Mouse (Mus musculus) liver, adult 2 months (tissue): ENCODE measurements around the gene Tdrd12. TPM values are rescaled to one million over a fixed set of nuclear protein-coding genes. Genes with fewer than 3 reads are reported as not detected.

Experiments used
- DNase-seq: peaks from one replicate; pipeline ENCODE4 v3.0.0-alpha.2; 2011; ENCODE audit warnings: low read depth, low spot score; ENCODE audit errors: extremely low read depth
- H3K27ac ChIP-seq: fragments of 200-500 bp; replicated peaks from 2 replicates; pipeline ENCODE4 v1.5.1; 2012; ENCODE audit warnings: low read depth, mild to moderate bottlenecking, control low read depth, inconsistent platforms, low read length; ENCODE audit not compliant: insufficient read depth
- H3K27me3 ChIP-seq: fragments of 200-500 bp; 2 replicates; pipeline ENCODE4 v1.6.1; 2012; ENCODE audit warnings: mild to moderate bottlenecking, moderate library complexity, low read length, inconsistent platforms; ENCODE audit not compliant: control insufficient read depth, insufficient read depth
- H3K36me3 ChIP-seq: fragments of 200-500 bp; 2 replicates; pipeline ENCODE4 v1.6.1; 2012; ENCODE audit warnings: low read length, inconsistent platforms; ENCODE audit not compliant: control insufficient read depth, insufficient read depth
- H3K4me1 ChIP-seq: fragments of 200-500 bp; 2 replicates; pipeline ENCODE4 v1.6.1; 2011; ENCODE audit warnings: low read length; ENCODE audit not compliant: control insufficient read depth, insufficient read depth
- H3K4me3 ChIP-seq: fragments of 200-500 bp; 2 replicates; pipeline ENCODE4 v1.5.1; 2011; ENCODE audit warnings: low read depth, mild to moderate bottlenecking, control low read depth, low read length, moderate library complexity; ENCODE audit not compliant: insufficient read depth
- H3K79me2 ChIP-seq: fragments of 200-500 bp; 2 replicates; pipeline ENCODE4 v1.6.1; 2012; ENCODE audit warnings: inconsistent platforms, mild to moderate bottlenecking, low read length, moderate library complexity; ENCODE audit not compliant: control insufficient read depth, insufficient read depth
- H3K9ac ChIP-seq: fragments of 200-500 bp; 2 replicates; pipeline ENCODE4 v1.6.1; 2012; ENCODE audit warnings: low read depth, mild to moderate bottlenecking, control low read depth, inconsistent platforms, low read length
- CTCF ChIP-seq: fragments of 200-500 bp; IDR thresholded peaks from 2 replicates; pipeline ENCODE4 v1.5.1; 2011; ENCODE audit warnings: low read depth, low read length, control low read depth
- POLR2A ChIP-seq: fragments of 200-500 bp; IDR thresholded peaks from 2 replicates; pipeline ENCODE4 v1.6.1; 2011; ENCODE audit warnings: low read length, control low read depth; ENCODE audit not compliant: insufficient read depth; ENCODE audit errors: extremely low read depth
- WGBS: fragments of 180-500 bp; shearing (Covaris S2); methylation state at CpG from one replicate; pipeline ENCODE4 v1.1.7; 2018; 5-methylcytosine and 5-hydroxymethylcytosine counted together
- polyA plus RNA-seq: library from polyadenylated mRNA; depleted of rRNA; stranded (reverse); fragments of >200 nt; gene quantifications from 2 replicates; pipeline ENCODE4 v1.2.3, GENCODE M21; 2012
- total RNA-seq: library from RNA; depleted of rRNA; stranded (reverse); fragments of >200 nt; gene quantifications from 2 replicates; pipeline ENCODE4 v1.2.3, GENCODE M21; 2014

The Tdrd12 gene
- total and polyA plus RNA-seq, 2 experiments, result not detected

- no peak for DNase-seq
- no peaks in the 10 kb centered on the region for H3K79me2 ChIP-seq
- TF ChIP-seq CTCF, result no peak
- H3K36me3 ChIP-seq, result no peaks in the 10 kb centered on the region
- H3K4me1 ChIP-seq, result no peaks in the 10 kb centered on the region
- WGBS, result 88% methylated on average over 2 of the region's 2 CpGs
- no peaks in the 10 kb centered on the region for H3K27me3 ChIP-seq
- no peak overlapping the region for H3K27ac ChIP-seq
- no peak overlapping the region for H3K9ac ChIP-seq
- H3K4me3 ChIP-seq, result no peak overlapping the region
Measured at GRCm38 (mm10) chr7:35564067-35564865, 26.7 kb upstream of the Tdrd12 start.

DNA sequence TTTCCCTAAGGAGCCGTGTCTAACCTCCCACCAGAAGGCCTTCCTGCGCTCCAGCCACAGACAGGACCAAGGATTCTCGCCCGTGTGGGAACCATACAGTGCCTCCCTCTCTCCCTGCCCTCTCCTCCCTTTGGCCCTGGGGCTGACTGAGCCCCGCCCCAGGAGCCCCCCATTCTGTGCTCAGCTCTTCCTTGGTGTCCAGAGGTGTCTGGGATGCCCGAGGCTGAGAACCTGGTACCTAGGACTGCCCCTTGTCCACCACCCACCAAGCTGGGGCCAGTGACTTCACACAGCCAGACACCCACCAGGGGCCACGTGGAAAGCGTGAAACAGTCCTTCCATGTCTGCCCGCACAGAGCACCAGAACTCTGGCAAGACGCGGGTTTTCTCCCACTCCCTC lies 25.5 kb upstream of the Tdrd12 start:
- H3K4me1 ChIP-seq, result peaks cover 7% of the 10 kb centered on the region
- H3K9ac ChIP-seq, result no peak overlapping the region
- H3K27me3 ChIP-seq, result no peaks in the 10 kb centered on the region
- WGBS, result 83% methylated on average over 11 of the region's 11 CpGs
- H3K36me3 ChIP-seq, result no peaks in the 10 kb centered on the region
- no peak overlapping the region for H3K27ac ChIP-seq
- H3K4me3 ChIP-seq, result no peak overlapping the region
- TF ChIP-seq CTCF (no peak), POLR2A (no peak)
- no peak for DNase-seq
- H3K79me2 ChIP-seq, result no peaks in the 10 kb centered on the region

DNA sequence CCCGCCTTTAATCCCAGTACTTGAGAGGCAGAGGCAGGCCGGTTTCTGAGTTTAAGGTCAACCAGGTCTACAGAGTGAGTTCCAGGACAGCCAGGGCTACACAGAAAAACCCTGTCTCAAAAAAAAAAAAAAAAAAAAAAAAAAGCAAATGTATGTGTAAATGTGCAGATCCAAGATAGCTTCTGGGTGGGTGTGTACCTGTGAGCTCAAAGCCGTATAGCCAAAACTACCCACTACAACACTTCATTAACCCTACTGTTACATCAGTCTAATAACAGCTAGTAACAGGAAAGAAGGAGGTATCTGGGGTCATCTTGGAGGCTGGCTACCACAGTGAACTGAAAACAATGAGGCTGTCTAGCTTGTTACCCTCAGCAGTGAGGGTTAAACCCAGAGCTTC lies 22.3 kb upstream of the Tdrd12 start:
- Histone ChIP-seq H3K79me2 (no peaks in the 10 kb centered on the region), H3K4me1 (peaks cover 17% of the 10 kb centered on the region), H3K36me3 (no peaks in the 10 kb centered on the region), H3K27me3 (no peaks in the 10 kb centered on the region), H3K9ac (no peak overlapping the region), H3K27ac (no peak overlapping the region), H3K4me3 (no peak overlapping the region)
- TF ChIP-seq POLR2A (no peak), CTCF (no peak)
- no peak for DNase-seq
- WGBS, result 96% methylated on average over 3 of the region's 3 CpGs

- peak; percentile 92 for DNase-seq
- TF ChIP-seq CTCF (no peak), POLR2A (no peak)
- no peak overlapping the region for H3K4me3 ChIP-seq
- WGBS, result 17% methylated on average over 2 of the region's 2 CpGs
- 0 out of 2 replicates have a peak overlapping the region, but pooled peaks have one; percentile 86 for H3K27ac ChIP-seq
- H3K36me3 ChIP-seq, result no peaks in the 10 kb centered on the region
- H3K27me3 ChIP-seq, result no peaks in the 10 kb centered on the region
- H3K79me2 ChIP-seq, result no peaks in the 10 kb centered on the region
- no peak overlapping the region for H3K9ac ChIP-seq
- peaks cover 22% of the 10 kb centered on the region for H3K4me1 ChIP-seq
Measured at GRCm38 (mm10) chr7:35558681-35559080, 21.1 kb upstream of the Tdrd12 start.

DNA sequence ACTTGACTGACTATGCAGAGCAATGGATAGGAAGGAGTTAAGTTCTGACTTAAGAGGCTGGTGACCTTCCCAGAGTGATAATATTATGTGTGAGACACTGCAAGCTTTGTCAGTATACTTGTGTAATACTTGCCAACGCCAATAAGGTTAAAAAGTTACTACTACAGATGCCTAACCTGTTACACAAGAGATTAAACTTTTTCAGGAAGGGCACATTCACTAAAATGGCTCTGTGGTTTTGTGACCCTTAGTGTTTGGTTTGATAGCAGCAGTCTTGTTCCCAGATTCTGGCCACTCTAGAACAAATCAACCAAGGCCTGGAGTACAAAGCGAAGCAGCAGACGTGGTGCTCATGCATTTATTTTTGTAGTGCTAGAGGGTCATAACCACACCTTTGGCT lies 20.0 kb upstream of the Tdrd12 start:
- H3K36me3 ChIP-seq, result no peaks in the 10 kb centered on the region
- 14% methylated on average over 3 of the region's 3 CpGs for WGBS
- peaks cover 25% of the 10 kb centered on the region for H3K4me1 ChIP-seq
- H3K79me2 ChIP-seq, result no peaks in the 10 kb centered on the region
- no peak overlapping the region for H3K9ac ChIP-seq
- peak; percentile 98 for DNase-seq
- no peak overlapping the region for H3K4me3 ChIP-seq
- no peaks in the 10 kb centered on the region for H3K27me3 ChIP-seq
- TF ChIP-seq POLR2A (no peak), CTCF (no peak)
- H3K27ac ChIP-seq, result peak overlapping the region; percentile 86

DNA sequence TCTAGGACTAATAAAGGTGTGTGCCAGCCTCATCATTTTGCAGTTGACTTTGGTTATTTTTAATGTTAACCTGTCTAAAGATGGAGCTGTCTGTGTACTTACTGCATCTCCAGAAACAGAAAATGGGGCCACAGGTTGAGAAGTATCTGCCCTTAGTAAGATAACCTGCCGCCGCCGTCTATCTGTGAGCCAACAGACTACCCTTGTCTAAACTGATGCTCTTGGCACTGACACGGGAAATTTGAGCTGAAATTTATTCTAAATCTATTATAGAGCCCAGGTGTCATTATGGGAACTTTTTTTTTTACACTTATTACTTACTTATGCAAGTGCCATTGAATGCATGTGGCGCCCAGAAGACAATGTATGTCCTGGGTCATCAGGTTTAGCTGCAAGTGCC lies 19.4 kb upstream of the Tdrd12 start:
- Histone ChIP-seq H3K9ac (no peak overlapping the region), H3K79me2 (no peaks in the 10 kb centered on the region), H3K36me3 (no peaks in the 10 kb centered on the region), H3K4me1 (peaks cover 25% of the 10 kb centered on the region), H3K27me3 (no peaks in the 10 kb centered on the region), H3K27ac (peak overlapping the region; percentile 44), H3K4me3 (no peak overlapping the region)
- no peak for TF ChIP-seq CTCF
- TF ChIP-seq POLR2A, result no peak
- 60% methylated on average over 5 of the region's 5 CpGs for WGBS
- peak; percentile 7 for DNase-seq
